Mouse (Mus musculus) bone marrow, adult 2 months (tissue): ENCODE measurements around the gene Fscb. TPM values are rescaled to one million over a fixed set of nuclear protein-coding genes. Genes with fewer than 3 reads are reported as not detected.

Experiments
- H3K27ac ChIP-seq: fragments of 200-500 bp; 2 replicates; pipeline ENCODE4 v1.5.1; 2012; ENCODE audit warnings: low read depth, mild to moderate bottlenecking, control low read depth, inconsistent platforms, low read length; ENCODE audit not compliant: control insufficient read depth, poor library complexity, insufficient read depth
- H3K4me1 ChIP-seq: fragments of 200-500 bp; 2 replicates; pipeline ENCODE4 v1.6.1; 2011; ENCODE audit warnings: low read length; ENCODE audit not compliant: control insufficient read depth, insufficient read depth
- H3K4me3 ChIP-seq: fragments of 200-500 bp; replicated peaks from 2 replicates; pipeline ENCODE3; 2011; ENCODE audit warnings: mild to moderate bottlenecking, low read depth, low read length, control low read depth; ENCODE audit not compliant: control insufficient read depth
- CTCF ChIP-seq: fragments of 200-500 bp; IDR thresholded peaks from 2 replicates; pipeline ENCODE4 v1.5.1; 2011; ENCODE audit warnings: low read length, control low read depth; ENCODE audit not compliant: control insufficient read depth, insufficient read depth
- POLR2A ChIP-seq: fragments of 200-500 bp; IDR thresholded peaks from 2 replicates; pipeline ENCODE4 v1.6.1; 2011; ENCODE audit warnings: low read depth, mild to moderate bottlenecking, control low read depth, low read length, borderline replicate concordance; ENCODE audit not compliant: control insufficient read depth
- WGBS: fragments of 180-500 bp; shearing (Covaris S2); methylation state at CpG from one replicate; pipeline ENCODE4 v1.1.7; 2018; 5-methylcytosine and 5-hydroxymethylcytosine counted together
- polyA plus RNA-seq: library from polyadenylated mRNA; stranded (reverse); fragments of >200 nt; gene quantifications from 2 replicates; pipeline ENCODE4 v1.2.4, GENCODE M21; 2011; ENCODE audit warnings: low replicate concordance; ENCODE audit not compliant: missing spikeins, insufficient read depth, insufficient read length

Fscb gene
- polyA plus RNA-seq, result not detected in 2 replicates

DNA sequence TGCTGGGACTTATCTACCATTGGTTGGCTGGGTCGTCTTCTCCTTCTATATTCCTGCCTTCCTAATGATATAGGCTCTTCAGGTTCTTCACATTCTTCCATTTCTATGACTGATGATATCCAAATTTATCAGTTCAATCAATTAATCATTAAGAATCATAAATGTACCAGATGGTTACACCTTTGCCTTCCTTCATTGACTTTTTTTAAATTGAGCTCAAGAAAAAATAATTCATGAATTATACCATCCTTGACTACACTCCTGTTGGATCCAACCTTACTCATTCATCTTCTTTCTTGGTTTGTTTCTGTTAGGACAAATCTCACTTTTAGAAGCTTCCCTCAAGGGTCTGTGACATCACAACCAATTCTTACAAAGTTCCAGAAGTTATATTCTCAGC, at the start of gene Fscb:
Fscb (minus strand) TSS at position 101 of the 400 bp plus-strand sequence.
- Histone ChIP-seq H3K4me1 (no peaks in the 10 kb centered on the region), H3K27ac (no peak within 1 kb of the TSS), H3K4me3 (no peak within 1 kb of the TSS)
- WGBS, result 54% methylated on average over 1 of the region's 1 CpGs
- TF ChIP-seq CTCF (no peak), POLR2A (no peak)

DNA sequence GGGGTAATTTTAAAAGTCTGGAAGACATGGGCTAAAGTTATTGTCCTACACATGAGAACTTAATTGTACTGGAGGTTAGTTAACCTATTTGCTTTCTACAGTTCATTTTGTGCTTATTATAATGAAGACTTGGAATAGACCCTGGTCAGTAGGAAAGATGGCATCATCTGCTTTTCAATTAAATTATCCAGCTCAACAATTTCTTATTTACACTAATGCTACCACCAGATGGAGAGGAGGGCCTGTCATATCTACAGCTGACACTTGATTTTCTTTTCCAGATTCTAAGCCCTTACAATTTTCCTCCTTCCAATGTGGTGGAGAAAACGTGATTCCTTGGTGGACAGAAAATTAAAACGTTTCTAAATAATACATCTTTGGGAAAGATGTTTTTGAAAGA, 42.3 kb upstream of the Fscb start:
- 54% methylated on average over 2 of the region's 2 CpGs for WGBS
- Histone ChIP-seq H3K4me3 (no peak overlapping the region), H3K4me1 (no peaks in the 10 kb centered on the region), H3K27ac (no peak overlapping the region)
- TF ChIP-seq CTCF (no peak), POLR2A (no peak)

DNA sequence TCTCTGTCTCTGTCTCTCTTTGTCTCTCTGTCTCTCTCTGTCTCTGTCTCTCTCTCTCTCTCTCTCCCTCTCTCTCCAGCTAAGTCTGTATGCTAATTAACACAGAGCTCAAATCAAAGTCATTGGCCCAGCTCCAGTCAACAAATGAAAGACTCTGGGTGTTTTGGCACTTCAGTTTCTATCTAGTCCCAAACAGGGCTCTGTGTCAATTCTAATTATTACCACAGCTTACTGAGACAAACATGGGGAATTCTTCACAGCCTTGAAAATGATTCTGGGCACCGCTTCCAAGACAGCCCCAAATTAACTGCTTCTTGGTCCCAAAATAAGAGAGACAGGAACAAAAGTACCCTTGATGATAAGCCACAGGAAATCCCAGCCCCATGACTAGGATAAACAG, 38.9 kb upstream of the Fscb start:
- Histone ChIP-seq H3K27ac (no peak overlapping the region), H3K4me3 (no peak overlapping the region), H3K4me1 (no peaks in the 10 kb centered on the region)
- no peak for TF ChIP-seq CTCF
- no peak for TF ChIP-seq POLR2A
- WGBS, result 67% methylated on average over 1 of the region's 1 CpGs

- no peak overlapping the region for H3K27ac ChIP-seq
- H3K4me1 ChIP-seq, result no peaks in the 10 kb centered on the region
- WGBS, result 61% methylated on average over 5 of the region's 5 CpGs
- H3K4me3 ChIP-seq, result no peak overlapping the region
- TF ChIP-seq POLR2A (no peak), CTCF (no peak)
Measured at GRCm38 (mm10) chr12:64497706-64498105, 23.2 kb upstream of the Fscb start.

- no peak overlapping the region for H3K4me3 ChIP-seq
- 73% methylated on average over 1 of the region's 1 CpGs for WGBS
- H3K27ac ChIP-seq, result no peak overlapping the region
- no peaks in the 10 kb centered on the region for H3K4me1 ChIP-seq
- TF ChIP-seq CTCF, result no peak
- no peak for TF ChIP-seq POLR2A
Measured at GRCm38 (mm10) chr12:64473615-64474014, 875 bp downstream of the Fscb start.

- no peak overlapping the region for H3K4me3 ChIP-seq
- H3K27ac ChIP-seq, result no peak overlapping the region
- no peaks in the 10 kb centered on the region for H3K4me1 ChIP-seq
- TF ChIP-seq CTCF (no peak), POLR2A (no peak)
- WGBS, result 83% methylated on average over 1 of the region's 1 CpGs
Measured at GRCm38 (mm10) chr12:64473136-64473535, 1.4 kb downstream of the Fscb start.

- TF ChIP-seq POLR2A (no peak), CTCF (no peak)
- Histone ChIP-seq H3K4me1 (no peaks in the 10 kb centered on the region), H3K4me3 (no peak overlapping the region), H3K27ac (no peak overlapping the region)
Measured at GRCm38 (mm10) chr12:64455228-64455627, 19.3 kb downstream of the Fscb start.

DNA sequence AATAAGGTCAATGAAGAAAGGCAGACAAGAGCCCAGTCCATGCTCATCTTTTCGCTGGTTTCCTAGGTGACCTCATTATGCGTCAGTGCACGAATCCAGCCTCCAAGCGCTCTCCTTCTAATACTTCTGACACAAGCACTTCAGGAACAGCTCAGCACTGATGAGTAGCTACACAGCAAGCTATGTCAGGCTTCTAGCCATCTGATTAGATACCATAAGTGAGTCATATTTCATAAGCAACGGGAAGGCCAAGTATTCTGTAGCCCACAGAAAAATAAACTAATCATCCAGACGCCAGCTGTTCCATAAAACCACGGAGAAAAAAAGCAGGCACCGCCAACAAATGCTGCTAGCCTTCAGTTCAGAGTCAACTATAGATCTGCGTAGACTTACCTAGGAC, 24.6 kb downstream of the Fscb start:
- 76% methylated on average over 9 of the region's 9 CpGs for WGBS
- H3K4me3 ChIP-seq, result no peak overlapping the region

DNA sequence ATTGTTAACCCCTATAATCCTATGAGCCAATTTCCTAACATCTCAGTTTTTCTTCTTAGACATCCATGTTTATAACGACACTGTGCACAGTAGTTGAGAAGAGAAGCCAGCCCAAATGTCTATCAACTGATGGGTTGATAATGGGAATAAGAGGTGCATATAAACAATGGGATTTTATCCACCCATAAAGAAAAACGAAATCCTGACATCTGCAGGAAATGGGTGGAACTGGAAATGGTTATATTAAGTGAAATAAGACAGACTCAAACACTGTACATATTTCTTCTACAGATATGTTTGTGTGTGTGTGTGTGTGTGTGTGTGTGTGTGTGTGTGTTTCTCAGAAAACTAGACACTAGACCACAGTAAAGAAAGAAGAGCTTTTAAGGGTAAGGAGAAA, 37.8 kb downstream of the Fscb start:
- WGBS, result 33% methylated on average over 2 of the region's 2 CpGs
- no peak for TF ChIP-seq POLR2A
- no peak for TF ChIP-seq CTCF
- H3K4me3 ChIP-seq, result no peak overlapping the region
- no peaks in the 10 kb centered on the region for H3K4me1 ChIP-seq
- no peak overlapping the region for H3K27ac ChIP-seq

More for the DNA sequence above, 24.6 kb downstream of the Fscb start:
- no peak for TF ChIP-seq POLR2A
- TF ChIP-seq CTCF, result no peak
- no peak overlapping the region for H3K27ac ChIP-seq
- H3K4me1 ChIP-seq, result no peaks in the 10 kb centered on the region
